Mouse (Mus musculus) CH12.LX (cell line): ENCODE results near the gene Creb3l1. TPM values are rescaled to one million over a fixed set of nuclear protein-coding genes. Genes with fewer than 3 reads are reported as not detected.
A peak's percentile ranks its signal among the peaks of the same experiment; 100 is the strongest.

Experiments used
- DNase-seq: peaks from one replicate; pipeline ENCODE4 v3.0.0-alpha.2; 2013; ENCODE audit errors: extremely low read depth
- H3K27ac ChIP-seq: 2 replicates; pipeline ENCODE4 v1.5.1; 2012; ENCODE audit warnings: low read depth, mild to moderate bottlenecking, control low read depth, moderate library complexity; ENCODE audit not compliant: insufficient read depth
- H3K27me3 ChIP-seq: replicated peaks from 2 replicates; pipeline ENCODE3; 2012; ENCODE audit warnings: inconsistent platforms
- H3K36me3 ChIP-seq, 2 experiments: replicated peaks in 1 of 2; 2 replicates each; pipeline versions ENCODE3 to v1.6.1; 2012; ENCODE audit warnings: inconsistent platforms in 1 of 2, low read length in 1 of 2, mild to moderate bottlenecking in 1 of 2, mixed read lengths in 1 of 2, moderate library complexity in 1 of 2; ENCODE audit not compliant: control insufficient read depth in 1 of 2, insufficient read depth in 1 of 2
- H3K4me1 ChIP-seq, 2 experiments: 2 replicates each; pipeline ENCODE4 v1.6.1; 2012; ENCODE audit warnings: inconsistent platforms in 1 of 2, moderate library complexity in 1 of 2; ENCODE audit not compliant: insufficient read depth in 2 of 2, control insufficient read depth in 1 of 2
- H3K4me2 ChIP-seq: 2 replicates; pipeline ENCODE4 v1.6.1; 2012; ENCODE audit warnings: low read depth, mild to moderate bottlenecking, control low read depth; ENCODE audit not compliant: poor library complexity, insufficient read depth, severe bottlenecking
- H3K4me3 ChIP-seq, 3 experiments: fragments of 150-350 bp in 1 of 3; sonication (generic) in 1 of 3; replicated peaks in 1 of 3; 2 replicates each; pipeline versions ENCODE3 to v1.5.1; 2011 to 2012; ENCODE audit warnings: low read depth in 2 of 3, low read length in 2 of 3, mild to moderate bottlenecking in 2 of 3, moderate library complexity in 2 of 3, control low read depth in 1 of 3, improper control_type of control experiment in 1 of 3, inconsistent platforms in 1 of 3, mixed read lengths in 1 of 3; ENCODE audit not compliant: poor library complexity in 1 of 3
- H3K79me2 ChIP-seq: replicated peaks from 2 replicates; pipeline ENCODE4 v1.6.1; 2012; ENCODE audit warnings: mild to moderate bottlenecking, moderate library complexity; ENCODE audit not compliant: control insufficient read depth, poor library complexity, insufficient read depth, severe bottlenecking; ENCODE audit errors: extremely low read depth
- H3K9ac ChIP-seq: 2 replicates; pipeline ENCODE4 v1.6.1; 2012; ENCODE audit warnings: low read depth, mild to moderate bottlenecking, control low read depth, moderate library complexity; ENCODE audit not compliant: insufficient read depth
- H3K9me3 ChIP-seq: replicated peaks from 2 replicates; pipeline ENCODE3; 2012; ENCODE audit warnings: low read length, inconsistent platforms, mixed read lengths
- BHLHE40 ChIP-seq: IDR thresholded peaks from 2 replicates; pipeline ENCODE4 v1.6.1; 2011; ENCODE audit warnings: mild to moderate bottlenecking, low read depth, low read length, improper control_type of control experiment
- CHD2 ChIP-seq: IDR thresholded peaks from 2 replicates; pipeline ENCODE4 v1.6.1; 2011; ENCODE audit warnings: low read length, improper control_type of control experiment
- CTCF ChIP-seq, 2 experiments: IDR thresholded peaks in 1 of 2; conservative IDR thresholded peaks in 1 of 2; 2 replicates each; pipeline ENCODE4 v1.5.1; 2011 to 2012; ENCODE audit warnings: low read depth in 2 of 2, low read length in 2 of 2, improper control_type of control experiment in 1 of 2, inconsistent platforms in 1 of 2, mild to moderate bottlenecking in 1 of 2, moderate library complexity in 1 of 2
- E2F4 ChIP-seq: IDR thresholded peaks from 2 replicates; pipeline ENCODE4 v1.6.1; 2011; ENCODE audit warnings: low read depth, low read length, improper control_type of control experiment; ENCODE audit not compliant: insufficient replicate concordance
- ELF1 ChIP-seq: IDR thresholded peaks from 2 replicates; pipeline ENCODE4 v1.6.1; 2014; ENCODE audit warnings: low read depth, mild to moderate bottlenecking, inconsistent platforms, low read length, improper control_type of control experiment
- EP300 ChIP-seq: IDR thresholded peaks from 2 replicates; pipeline ENCODE4 v1.6.1; 2011; ENCODE audit warnings: low read length, improper control_type of control experiment
- ETS1 ChIP-seq: conservative IDR thresholded peaks from 2 replicates; pipeline ENCODE4 v1.6.1; 2012; ENCODE audit warnings: low read depth, mild to moderate bottlenecking, inconsistent platforms, low read length, improper control_type of control experiment, moderate library complexity
- IRF4 ChIP-seq: IDR thresholded peaks from 2 replicates; pipeline ENCODE4 v1.6.1; 2014; ENCODE audit warnings: low read depth, mild to moderate bottlenecking, inconsistent platforms, low read length, improper control_type of control experiment
- MAFK ChIP-seq: IDR thresholded peaks from 2 replicates; pipeline ENCODE4 v1.6.1; 2011; ENCODE audit warnings: low read length, improper control_type of control experiment; ENCODE audit not compliant: insufficient replicate concordance
- MAX ChIP-seq: IDR thresholded peaks from 2 replicates; pipeline ENCODE4 v1.6.1; 2011; ENCODE audit warnings: low read length, improper control_type of control experiment
- MAZ ChIP-seq: IDR thresholded peaks from 2 replicates; pipeline ENCODE4 v1.6.1; 2012; ENCODE audit warnings: low read depth, mild to moderate bottlenecking, inconsistent platforms, low read length, improper control_type of control experiment, moderate library complexity
- MEF2A ChIP-seq: IDR thresholded peaks from 2 replicates; pipeline ENCODE4 v1.6.1; 2014; ENCODE audit warnings: low read depth, mild to moderate bottlenecking, inconsistent platforms, low read length, improper control_type of control experiment, borderline replicate concordance
- MXI1 ChIP-seq: IDR thresholded peaks from 2 replicates; pipeline ENCODE4 v1.6.1; 2011; ENCODE audit warnings: mild to moderate bottlenecking, low read depth, low read length, improper control_type of control experiment
- MYC ChIP-seq: IDR thresholded peaks from 2 replicates; pipeline ENCODE4 v1.6.1; 2011; ENCODE audit warnings: low read depth, mild to moderate bottlenecking, improper control_type of control experiment, low read length
- NELFE ChIP-seq: IDR thresholded peaks from 2 replicates; pipeline ENCODE4 v1.6.1; 2011; ENCODE audit warnings: low read depth, low read length, improper control_type of control experiment
- NRF1 ChIP-seq: IDR thresholded peaks from 2 replicates; pipeline ENCODE4 v1.6.1; 2014; ENCODE audit warnings: low read depth, mild to moderate bottlenecking, inconsistent platforms, low read length, improper control_type of control experiment, moderate library complexity
- PAX5 ChIP-seq: IDR thresholded peaks from 2 replicates; pipeline ENCODE4 v1.6.1; 2012; ENCODE audit warnings: low read length, inconsistent platforms, mixed read lengths
- POLR2AphosphoS2 ChIP-seq: IDR thresholded peaks from 2 replicates; pipeline ENCODE4 v1.6.1; 2011; ENCODE audit warnings: low read depth, low read length, improper control_type of control experiment
- RCOR1 ChIP-seq: conservative IDR thresholded peaks from 2 replicates; pipeline ENCODE4 v1.6.1; 2012; ENCODE audit warnings: low read depth, mild to moderate bottlenecking, inconsistent platforms, low read length, improper control_type of control experiment
- TBP ChIP-seq: conservative IDR thresholded peaks from 2 replicates; pipeline ENCODE4 v1.6.1; 2011; ENCODE audit warnings: low read depth, low read length, improper control_type of control experiment
- TCF12 ChIP-seq: IDR thresholded peaks from 2 replicates; pipeline ENCODE4 v1.6.1; 2014; ENCODE audit warnings: low read depth, mild to moderate bottlenecking, inconsistent platforms, low read length, improper control_type of control experiment
- UBTF ChIP-seq: IDR thresholded peaks from 2 replicates; pipeline ENCODE4 v1.6.1; 2012; ENCODE audit warnings: low read depth, mild to moderate bottlenecking, inconsistent platforms, low read length, improper control_type of control experiment, moderate library complexity
- USF1 ChIP-seq: IDR thresholded peaks from 2 replicates; pipeline ENCODE4 v1.6.1; 2014; ENCODE audit warnings: low read depth, mild to moderate bottlenecking, inconsistent platforms, low read length, improper control_type of control experiment
- USF2 ChIP-seq: conservative IDR thresholded peaks from 2 replicates; pipeline ENCODE4 v1.6.1; 2011; ENCODE audit warnings: low read depth, low read length, improper control_type of control experiment
- ZKSCAN1 ChIP-seq: IDR thresholded peaks from 2 replicates; pipeline ENCODE4 v1.6.1; 2012; ENCODE audit warnings: low read depth, inconsistent platforms, low read length, improper control_type of control experiment, borderline replicate concordance
- ZMIZ1 ChIP-seq: IDR thresholded peaks from 2 replicates; pipeline ENCODE4 v1.6.1; 2012; ENCODE audit warnings: low read depth, mild to moderate bottlenecking, inconsistent platforms, low read length, improper control_type of control experiment
- ZNF384 ChIP-seq: IDR thresholded peaks from 2 replicates; pipeline ENCODE4 v1.6.1; 2012; ENCODE audit warnings: low read depth, low read length, improper control_type of control experiment, inconsistent platforms
- dilution Hi-C: fragments of 300-500 bp; cut with MboI; formaldehyde crosslinking; loops from 2 replicates; pipeline ENCODE4 v1.14.3; 2020; ENCODE audit warnings: low sequenced_read_pairs; ENCODE audit not compliant: extremely low pct_unique_long_range_greater_than_20kb, extremely low pct_ligation_motif_present
- in situ Hi-C: fragments of 300-500 bp; cut with MboI; formaldehyde crosslinking; loops from 3 replicates; pipeline ENCODE4 v1.14.3; 2019; ENCODE audit warnings: low sequenced_read_pairs, low pct_ligation_motif_present, low pct_unique_long_range_greater_than_20kb, mixed read lengths
- polyA plus RNA-seq: library from polyadenylated mRNA; unstranded; fragments of >175 nt; gene quantifications from 2 replicates; pipeline ENCODE4 v1.2.1, GENCODE M21; 2012; ENCODE audit warnings: low read depth; ENCODE audit not compliant: insufficient read length
- total RNA-seq, 2 experiments: library from RNA; depleted of rRNA; stranded (reverse); fragments of 300-350 nt in 1 of 2; fragments of >200 nt in 1 of 2; gene quantifications; 2 replicates each; pipeline ENCODE4 v1.2.3; 2012 to 2014

The Creb3l1 gene
- total and polyA plus RNA-seq, 3 experiments = 0.08 to 2.0 (median 0.59) TPM

DNA sequence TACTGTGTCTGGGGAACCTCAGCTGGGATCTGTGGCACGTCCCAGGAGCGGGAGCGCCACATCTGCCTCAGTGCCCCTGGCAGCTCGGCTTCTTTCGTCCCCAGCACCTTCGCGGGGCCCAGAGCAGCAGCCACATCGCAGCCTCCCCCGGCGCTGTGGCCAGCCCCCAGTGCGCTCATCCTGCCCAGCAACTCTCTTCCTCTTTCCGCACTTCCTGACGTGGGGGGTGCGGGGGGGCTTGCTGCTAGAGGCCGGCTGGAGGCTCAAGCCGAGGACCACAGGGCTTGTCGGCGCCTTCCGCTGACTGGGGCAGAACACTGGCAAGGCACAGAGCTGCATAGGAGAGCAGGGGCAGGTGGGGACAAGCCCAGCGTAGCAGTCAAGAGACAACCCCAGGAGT lies 58.9 kb downstream of the Creb3l1 start (continued):
- TF ChIP-seq USF2 = no peak
- peak; percentile 58; the same call in 1 of the 2 replicates for TF ChIP-seq IRF4
- TF ChIP-seq MAX = no peak
- no peak for TF ChIP-seq MXI1
- peak; percentile 78; the same call in 1 of the 2 replicates for TF ChIP-seq TCF12
- TF ChIP-seq TBP = no peak
- TF ChIP-seq E2F4 = no peak
- TF ChIP-seq ZMIZ1 = peak; percentile 49; the same call in 1 of the 2 replicates
- 0 out of 2 replicates have a peak, but pooled peaks have one; percentile 15 for TF ChIP-seq BHLHE40

DNA sequence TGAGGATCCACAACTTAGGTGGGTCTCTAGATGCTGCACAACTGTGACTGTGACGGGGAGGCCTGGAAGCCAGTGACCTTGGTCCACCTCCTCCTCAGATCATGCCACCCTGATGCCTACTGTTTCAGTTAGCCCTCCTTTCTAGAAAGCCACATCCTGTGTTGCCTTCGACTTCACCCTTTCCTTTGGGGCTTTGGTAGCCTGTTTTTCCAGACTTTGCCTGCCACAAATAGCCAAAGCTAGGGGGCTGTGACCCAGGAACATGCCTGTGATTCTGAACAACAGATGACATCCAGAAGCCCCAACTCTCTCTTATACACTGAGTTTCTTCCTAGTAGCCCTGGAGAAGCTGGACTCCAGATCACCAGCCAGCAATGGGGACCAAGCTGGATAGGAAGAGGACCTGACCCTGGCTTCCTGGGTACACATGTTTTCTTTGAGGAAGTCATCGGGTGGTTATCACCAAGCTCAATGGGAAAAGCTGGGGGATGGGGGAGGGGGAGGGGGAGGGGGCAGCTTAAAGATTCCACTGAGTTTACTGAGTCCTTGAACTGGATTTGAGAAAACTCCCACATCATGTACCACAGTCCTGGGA lies 59.6 kb downstream of the Creb3l1 start:
- Histone ChIP-seq H3K9ac (peak overlapping the region; percentile 71), H3K4me2 (peak overlapping the region; percentile 83), H3K9me3 (no peaks in the 10 kb centered on the region), H3K27ac (no peak overlapping the region), H3K36me3 (peaks cover 0 to 17% of the 10 kb centered on the region in 2 experiments), H3K4me3 (peak overlapping the region; percentile 70 to 91 (median 79)), H3K4me1 (peaks cover 13 to 51% of the 10 kb centered on the region in 2 experiments), H3K27me3 (peaks cover 13% of the 10 kb centered on the region), H3K79me2 (peaks cover 28% of the 10 kb centered on the region)
- TF ChIP-seq MEF2A (0 out of 2 replicates have a peak, but pooled peaks have one; percentile 16), CHD2 (peak; percentile 52; the same call in 1 of the 2 replicates), ZMIZ1 (no peak)
- in situ Hi-C loops = no loop called here
- dilution Hi-C loops = no loop called here
- DNase-seq = no peak

DNA sequence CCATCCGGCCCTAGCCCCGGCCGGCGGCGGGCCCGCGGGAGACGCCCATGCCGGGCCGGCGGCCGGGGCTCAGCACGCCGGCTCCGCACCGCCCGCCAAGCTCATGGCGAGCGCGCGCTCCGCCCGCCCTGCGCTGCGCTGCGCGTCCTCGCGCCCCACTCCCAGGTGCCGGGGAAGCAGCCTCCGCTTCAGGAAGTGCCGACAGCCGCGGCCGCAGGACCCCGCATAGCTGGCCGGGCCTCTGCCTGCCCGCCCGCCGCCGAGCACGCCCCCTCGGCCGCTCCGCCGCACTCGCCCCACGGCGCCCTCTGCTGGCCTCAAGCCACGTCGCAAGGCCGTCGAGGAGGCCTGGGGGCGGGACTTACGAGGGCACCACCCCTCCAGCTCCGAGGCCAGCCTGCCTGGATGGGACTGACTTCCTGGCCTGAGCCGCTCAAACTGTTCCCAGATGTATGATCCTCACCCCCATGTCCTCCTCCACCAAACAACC lies 60.8 kb downstream of the Creb3l1 start:
- peaks cover 0 to 28% of the 10 kb centered on the region in 2 experiments for H3K36me3 ChIP-seq
- peak overlapping the region; percentile 84 for H3K9ac ChIP-seq
- H3K4me1 ChIP-seq = peaks cover 13 to 64% of the 10 kb centered on the region in 2 experiments
- dilution Hi-C loops (no loop called here), in situ Hi-C loops (no loop called here)
- peak; percentile 86 for DNase-seq
- H3K9me3 ChIP-seq = no peaks in the 10 kb centered on the region
- peak overlapping the region; percentile 72 to 91 (median 84) for H3K4me3 ChIP-seq
- H3K79me2 ChIP-seq = peaks cover 28% of the 10 kb centered on the region
- peak overlapping the region; percentile 83 for H3K4me2 ChIP-seq
- H3K27ac ChIP-seq = no peak overlapping the region
- H3K27me3 ChIP-seq = peaks cover 11% of the 10 kb centered on the region
- TF ChIP-seq CHD2 (no peak), ZNF384 (no peak), PAX5 (no peak), MAX (peak; percentile 80), UBTF (no peak; the same call in 1 of the 2 replicates), MYC (0 out of 2 replicates have a peak, but pooled peaks have one; percentile 37), EP300 (no peak), ZMIZ1 (peak; percentile 77), ELF1 (peak; percentile 96), MXI1 (peak; percentile 72; the same call in 1 of the 2 replicates), USF2 (no peak), BHLHE40 (0 out of 2 replicates have a peak, but pooled peaks have one; percentile 21), MEF2A (peak; percentile 76), E2F4 (no peak), RCOR1 (no peak), MAFK (no peak), CTCF (conservative IDR thresholded peaks at IDR 0.05 in 1 of 2, IDR thresholded peaks at IDR 0.05 in 1 of 2; ENCODE audit: low read depth in 2 of 2, low read length in 2 of 2) (peak in 1 of 2 experiments; percentile 92; a peak in 2 of 4 replicates), NELFE (peak; percentile 22; the same call in 1 of the 2 replicates), NRF1 (peak; percentile 63), ETS1 (0 out of 2 replicates have a peak, but pooled peaks have one; percentile 7), POLR2AphosphoS2 (no peak), USF1 (no peak), IRF4 (peak; percentile 70), MAZ (0 out of 2 replicates have a peak, but pooled peaks have one; percentile 41), ZKSCAN1 (no peak)
